Mouse (Mus musculus): ENCODE results near the gene Fgd6. TPM values are rescaled to one million over a fixed set of nuclear protein-coding genes. Genes with fewer than 3 reads are reported as not detected.

The Fgd6 gene
- total and polyA plus RNA-seq, 3 experiments: 1.2 to 2.8 TPM; not detected in 1

GRCm38 (mm10) chr10:93999357-93999756, 36.4 kb upstream of the Fgd6 start:
- Histone ChIP-seq H3K36me3 (ENCODE audit: control insufficient read depth in 1 of 2, insufficient read depth in 2 of 2, low read length in 2 of 2) (peaks cover 0 to 12% of the 10 kb centered on the region in 2 experiments; a peak in 2 of 4 replicates), H3K27ac (ENCODE audit: control insufficient read depth, low read depth, low read length) (no peak overlapping the region), H3K4me1 (ENCODE audit: control insufficient read depth in 1 of 2, insufficient read depth in 2 of 2, low read length in 2 of 2) (no peaks in the 10 kb centered on the region), H3K79me2 (ENCODE audit: control insufficient read depth, insufficient read depth, low read length, poor library complexity) (no peaks in the 10 kb centered on the region), H3K27me3 (ENCODE audit: control insufficient read depth in 1 of 2, insufficient read depth in 2 of 2, low read length in 2 of 2) (no peaks in the 10 kb centered on the region), H3K4me3 (ENCODE audit: control insufficient read depth in 1 of 2, insufficient read depth in 1 of 2, low read depth in 2 of 2, low read length in 2 of 2) (no peak overlapping the region), H3K9me3 (replicated peaks; ENCODE audit: insufficient read depth, low read length) (no peaks in the 10 kb centered on the region), H3K9ac (ENCODE audit: control insufficient read depth, low read depth, low read length, poor library complexity, severe bottlenecking) (no peak overlapping the region)
- no peak for DNase-seq (ENCODE audit: low read depth, low spot score)
- TF ChIP-seq TAL1 (IDR thresholded peaks at IDR 0.05; ENCODE audit: low read length): no peak
- TF ChIP-seq CHD1 (IDR thresholded peaks at IDR 0.05; ENCODE audit: low read depth, low read length): no peak
- no peak for TF ChIP-seq UBTF (IDR thresholded peaks at IDR 0.05; ENCODE audit: borderline replicate concordance, insufficient read depth, low read depth, low read length)
- TF ChIP-seq GATA1 (IDR thresholded peaks at IDR 0.05; ENCODE audit: low read depth, low read length): no peak
- no peak for TF ChIP-seq KAT2A (conservative IDR thresholded peaks at IDR 0.05; ENCODE audit: low read depth, low read length)
- TF ChIP-seq MEF2A (IDR thresholded peaks at IDR 0.05; ENCODE audit: extremely low read depth, insufficient replicate concordance, low read depth, low read length, poor library complexity, severe bottlenecking): no peak
- TF ChIP-seq POLR2A (IDR thresholded peaks at IDR 0.05; ENCODE audit: control insufficient read depth in 1 of 2, insufficient read depth in 1 of 2, low read depth in 1 of 2, low read length in 2 of 2, poor library complexity in 1 of 2): no peak
- TF ChIP-seq ZKSCAN1 (IDR thresholded peaks at IDR 0.05; ENCODE audit: low read depth, low read length): no peak
- no peak for TF ChIP-seq MAFK (IDR thresholded peaks at IDR 0.05; ENCODE audit: borderline replicate concordance, low read depth, low read length)
- no peak for TF ChIP-seq ETS1 (IDR thresholded peaks at IDR 0.05; ENCODE audit: low read depth, low read length)
- TF ChIP-seq HCFC1 (IDR thresholded peaks at IDR 0.05; ENCODE audit: low read depth, low read length): no peak
- TF ChIP-seq TBP (IDR thresholded peaks at IDR 0.05; ENCODE audit: low read depth, low read length): no peak
- no peak for TF ChIP-seq TCF12 (IDR thresholded peaks at IDR 0.05; ENCODE audit: low read depth, low read length)
- no peak for TF ChIP-seq MYC (IDR thresholded peaks at IDR 0.05; ENCODE audit: low read depth, low read length)
- no peak for TF ChIP-seq NELFE (IDR thresholded peaks at IDR 0.05; ENCODE audit: low read depth, low read length)
- TF ChIP-seq POLR2AphosphoS5 (IDR thresholded peaks at IDR 0.05; ENCODE audit: borderline replicate concordance, low read depth, low read length): no peak
- TF ChIP-seq ZMIZ1 (IDR thresholded peaks at IDR 0.05; ENCODE audit: low read depth, low read length): no peak
- no peak for TF ChIP-seq POLR2AphosphoS2 (IDR thresholded peaks at IDR 0.05; ENCODE audit: low read length)

- DNase-seq (ENCODE audit: low read depth, low spot score): no peak
- no peaks in the 10 kb centered on the region for H3K9me3 ChIP-seq (replicated peaks; ENCODE audit: insufficient read depth, low read length)
- no peak for TF ChIP-seq USF1 (IDR thresholded peaks at IDR 0.05; ENCODE audit: low read depth, low read length)
- TF ChIP-seq ELF1 (IDR thresholded peaks at IDR 0.05; ENCODE audit: low read depth, low read length): no peak
- no peak for TF ChIP-seq E2F4 (IDR thresholded peaks at IDR 0.05; ENCODE audit: borderline replicate concordance, low read depth, low read length)
- TF ChIP-seq EP300 (IDR thresholded peaks at IDR 0.05; ENCODE audit: low read depth in 1 of 2, low read length in 2 of 2): no peak
- no peak for TF ChIP-seq MAFK (IDR thresholded peaks at IDR 0.05; ENCODE audit: borderline replicate concordance, low read depth, low read length)
- no peak for TF ChIP-seq GATA1 (IDR thresholded peaks at IDR 0.05; ENCODE audit: low read depth, low read length)
- no peak for TF ChIP-seq HCFC1 (IDR thresholded peaks at IDR 0.05; ENCODE audit: low read depth, low read length)
- H3K27me3 ChIP-seq (ENCODE audit: control insufficient read depth in 1 of 2, insufficient read depth in 2 of 2, low read length in 2 of 2): no peaks in the 10 kb centered on the region
- no peak overlapping the region for H3K4me3 ChIP-seq (ENCODE audit: control insufficient read depth in 1 of 2, insufficient read depth in 1 of 2, low read depth in 2 of 2, low read length in 2 of 2)
- H3K27ac ChIP-seq (ENCODE audit: control insufficient read depth, low read depth, low read length): no peak overlapping the region
- peaks cover 0 to 12% of the 10 kb centered on the region in 2 experiments; a peak in 2 of 4 replicates for H3K36me3 ChIP-seq (ENCODE audit: control insufficient read depth in 1 of 2, insufficient read depth in 2 of 2, low read length in 2 of 2)
- H3K4me1 ChIP-seq (ENCODE audit: control insufficient read depth in 1 of 2, insufficient read depth in 2 of 2, low read length in 2 of 2): no peaks in the 10 kb centered on the region
- no peak overlapping the region for H3K9ac ChIP-seq (ENCODE audit: control insufficient read depth, low read depth, low read length, poor library complexity, severe bottlenecking)
- H3K79me2 ChIP-seq (ENCODE audit: control insufficient read depth, insufficient read depth, low read length, poor library complexity): no peaks in the 10 kb centered on the region
Observed at GRCm38 (mm10) chr10:94000223-94000622, 35.6 kb upstream of the Fgd6 start.

Measured in MEL (cell line).